Mouse (Mus musculus): ENCODE results near the gene Gm49711.
"Not testable (repeated sequence)": the region's sequence is repeated elsewhere in the genome, so short reads cannot be mapped to it uniquely, and the experiment has no call there.

The Gm49711 gene

DNA sequence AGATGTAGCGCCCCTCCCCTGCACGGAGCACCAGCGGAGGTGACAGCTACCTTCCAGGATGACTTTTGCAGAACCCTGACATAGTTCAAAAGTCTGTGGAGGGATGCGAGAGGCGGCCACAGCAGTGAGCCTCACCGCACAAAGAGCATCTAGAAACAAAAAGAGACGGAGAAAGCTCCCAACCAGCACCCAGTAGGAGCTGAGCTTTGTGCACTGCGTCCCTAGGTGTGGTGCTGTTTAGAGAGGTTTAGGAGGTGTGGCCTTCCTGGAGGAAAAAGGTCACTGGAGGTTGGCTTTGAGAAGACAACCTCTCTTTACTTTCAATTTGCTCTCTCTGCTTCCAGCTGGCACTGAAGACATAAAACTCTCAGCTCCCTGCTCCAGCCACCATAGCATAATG lies 121.2 kb downstream of the Gm49711 start:
- DNase-seq (ENCODE audit: low read depth), result no peak

DNA sequence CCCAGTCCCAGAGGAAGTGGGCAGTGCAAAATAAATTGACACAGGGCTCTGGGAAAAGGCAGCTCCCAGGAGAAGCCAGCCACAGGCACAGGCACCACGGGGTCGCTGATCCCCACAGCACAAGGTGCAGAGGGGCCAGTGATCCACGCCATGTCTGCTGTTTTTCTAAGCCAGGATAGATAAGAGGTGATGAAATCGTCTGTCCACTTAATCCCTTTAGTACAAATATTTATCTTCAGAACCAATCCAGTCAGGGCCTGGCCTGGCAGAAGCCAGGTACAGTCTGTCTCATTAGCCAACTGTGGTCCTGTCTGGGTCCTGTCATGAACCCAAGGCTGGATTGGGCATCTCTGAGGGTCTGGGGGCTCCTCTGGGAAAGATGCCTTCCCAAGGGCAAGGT lies 125.4 kb downstream of the Gm49711 start:
- DNase-seq (ENCODE audit: low read depth), result no peak

DNA sequence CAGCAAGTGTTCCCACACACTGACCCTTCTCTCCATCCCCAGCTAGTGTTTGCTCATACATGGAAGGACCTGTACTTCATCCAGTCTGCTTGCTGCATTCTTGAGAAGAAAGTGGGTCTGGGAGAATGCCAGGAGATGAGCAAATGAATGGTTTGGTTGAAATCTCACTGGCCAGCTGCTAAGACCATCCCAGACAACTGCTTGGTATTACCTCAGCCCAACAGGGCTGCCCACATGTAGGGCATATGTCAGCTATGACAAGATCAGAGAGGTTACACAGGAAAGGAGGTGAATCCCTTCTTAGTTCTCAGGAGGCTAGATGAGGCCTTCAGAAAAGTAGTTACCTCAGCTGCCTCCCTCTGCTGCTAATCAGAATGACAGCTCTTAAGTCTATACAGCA lies 132.5 kb downstream of the Gm49711 start:
- no peak for DNase-seq (ENCODE audit: low read depth)

DNA sequence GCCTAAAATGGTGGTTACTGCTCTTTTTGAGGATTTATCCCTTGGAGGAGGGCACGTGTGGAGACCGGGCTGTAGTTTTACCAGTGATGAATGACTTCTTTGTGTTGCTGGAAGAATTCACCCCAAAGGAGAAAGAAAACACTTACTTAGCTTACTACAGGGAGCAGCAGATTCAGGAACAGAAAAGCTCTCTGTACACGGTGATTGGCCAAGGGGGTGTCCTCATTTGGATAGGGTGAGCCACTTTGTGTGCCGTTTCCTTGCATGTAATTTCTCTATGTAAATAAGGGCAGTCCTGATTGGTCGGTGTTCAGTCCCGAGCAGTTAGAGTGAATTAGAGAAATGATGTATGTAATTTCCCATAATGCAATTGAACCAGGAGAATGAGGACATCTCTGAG lies 137.0 kb downstream of the Gm49711 start:
- DNase-seq (ENCODE audit: low read depth), result no peak

DNA sequence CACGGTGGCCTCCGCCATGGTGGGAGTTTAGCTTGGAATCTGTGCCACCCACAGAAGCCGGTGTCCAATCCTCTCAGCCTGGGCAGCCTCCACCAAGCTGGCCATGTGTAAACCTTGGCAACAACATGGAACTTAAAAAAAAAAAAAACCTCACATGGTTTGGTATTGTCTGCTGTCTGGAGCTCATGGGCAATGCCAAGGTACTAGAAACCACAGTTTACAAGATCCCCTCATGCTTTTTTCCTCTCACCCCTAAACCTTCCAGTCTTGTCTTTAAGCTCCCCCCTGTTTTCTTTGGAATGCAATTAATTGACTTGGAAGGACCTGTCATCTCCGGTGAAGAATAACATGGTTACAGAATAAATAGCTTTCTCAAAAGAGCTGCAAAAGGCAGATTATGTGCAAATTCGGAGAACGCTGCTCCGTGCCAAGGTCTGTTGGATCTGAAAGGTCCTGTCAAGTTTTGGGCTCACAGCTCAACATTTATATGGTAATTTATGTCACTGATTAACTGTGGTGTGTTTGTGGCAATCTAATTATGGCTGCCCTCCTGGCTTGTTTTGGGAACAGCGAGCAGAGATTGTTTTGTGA lies 138.7 kb downstream of the Gm49711 start:
- DNase-seq (ENCODE audit: low read depth), result peak; percentile 47

DNA sequence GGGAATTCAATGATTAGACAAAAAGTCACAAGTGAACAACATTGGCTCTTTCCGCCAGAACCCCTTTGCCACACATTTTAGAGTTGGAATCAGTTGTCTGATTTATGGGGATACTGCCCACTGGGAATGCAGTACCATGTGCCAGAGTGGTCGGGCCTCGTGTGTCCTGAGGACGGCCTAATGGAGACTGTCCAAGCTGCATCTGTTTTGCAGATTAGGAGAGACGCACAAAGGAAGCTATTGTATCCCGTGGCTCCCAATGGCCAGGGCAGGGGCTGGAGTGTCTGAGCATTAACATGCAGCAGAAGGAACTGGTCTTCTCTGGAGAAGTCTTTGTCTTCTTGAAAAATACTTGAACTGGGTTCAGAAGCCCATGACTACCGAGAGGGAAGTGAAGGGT lies 142.5 kb downstream of the Gm49711 start:
- DNase-seq (ENCODE audit: low read depth), result peak; percentile 57

DNA sequence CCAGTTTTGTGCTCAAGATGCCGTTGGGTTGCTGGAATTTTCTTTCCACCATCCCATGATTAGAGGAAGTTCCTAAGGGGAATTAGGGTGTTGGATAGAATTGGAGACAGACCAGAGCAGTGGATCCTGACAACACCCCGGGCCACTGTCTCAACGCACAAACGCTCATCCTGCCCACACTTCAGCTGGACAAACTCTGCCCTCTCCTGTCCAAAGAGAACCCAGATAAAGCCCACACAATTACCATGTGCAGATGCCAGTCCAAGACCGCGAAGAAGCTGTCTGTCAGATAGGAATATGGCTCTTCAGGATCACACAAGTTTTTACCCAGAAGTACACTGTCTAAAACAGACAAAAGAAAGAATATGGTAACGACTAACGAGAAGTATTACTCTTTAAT lies 145.5 kb downstream of the Gm49711 start:
- peak; percentile 11 for DNase-seq (ENCODE audit: low read depth)

DNA sequence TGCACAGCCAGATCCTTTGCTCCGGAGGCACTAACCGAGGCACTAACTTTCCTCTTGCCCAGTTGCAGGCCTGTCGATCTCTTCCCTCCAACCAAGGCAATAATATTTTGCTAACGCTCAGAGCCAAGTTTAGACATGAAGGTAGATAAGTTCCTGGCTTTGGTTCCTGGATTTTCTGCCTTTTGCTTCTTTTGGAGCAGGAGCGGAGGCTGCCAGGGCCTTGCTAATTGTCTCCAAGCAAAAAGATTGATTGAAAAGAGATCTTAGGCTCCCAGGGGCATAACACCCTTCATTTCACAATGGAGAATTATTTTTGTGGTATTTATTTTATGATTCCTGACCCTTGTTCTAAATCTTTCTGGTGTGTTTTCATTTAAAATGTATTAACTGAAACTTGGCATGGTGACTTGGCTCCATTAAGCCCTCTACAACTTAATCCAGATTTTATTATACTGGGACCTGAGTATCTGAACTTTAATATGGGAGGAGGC lies 151.2 kb downstream of the Gm49711 start:
- peak; percentile 63 for DNase-seq (ENCODE audit: low read depth)

DNA sequence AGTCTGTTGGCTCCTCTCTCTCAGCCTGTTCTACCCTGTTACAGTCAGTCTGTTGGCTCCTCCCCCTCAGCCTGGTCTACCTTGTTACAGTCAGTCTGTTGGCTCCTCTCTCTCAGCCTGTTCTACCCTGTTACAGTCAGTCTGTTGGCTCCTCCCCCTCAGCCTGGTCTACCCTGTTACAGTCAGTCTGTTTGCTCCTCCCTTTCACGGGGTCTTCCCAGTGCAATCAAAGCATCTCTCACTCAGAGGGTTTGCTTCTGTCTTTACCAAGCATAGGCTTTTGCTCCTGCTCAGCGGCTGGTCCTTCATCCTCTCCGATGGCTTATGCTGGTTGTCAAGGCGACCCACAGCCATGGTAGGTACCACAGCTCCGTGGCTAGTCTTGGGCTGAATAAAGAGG lies 152.2 kb downstream of the Gm49711 start:
- DNase-seq (ENCODE audit: low read depth), result not testable (repeated sequence)

DNA sequence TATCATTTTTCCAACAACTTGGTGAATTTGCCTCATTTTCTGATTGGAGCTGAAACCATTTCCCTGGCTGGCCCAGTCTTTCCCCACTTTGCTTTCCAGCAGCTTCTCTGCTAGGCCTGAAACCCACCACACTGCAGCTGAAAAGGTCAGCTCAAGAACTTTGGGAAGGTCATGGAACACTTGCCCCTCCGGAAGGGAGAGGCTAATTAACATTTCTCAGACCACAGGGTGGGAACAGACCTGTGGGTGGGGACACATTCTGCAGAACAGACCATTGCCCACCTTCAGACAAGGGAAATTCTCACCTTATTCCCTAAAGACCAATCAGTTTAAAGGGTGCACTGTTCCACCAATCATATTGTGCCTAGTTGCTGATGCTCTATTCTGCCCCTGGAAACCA lies 155.8 kb downstream of the Gm49711 start:
- not testable (repeated sequence) for DNase-seq (ENCODE audit: low read depth)

DNA sequence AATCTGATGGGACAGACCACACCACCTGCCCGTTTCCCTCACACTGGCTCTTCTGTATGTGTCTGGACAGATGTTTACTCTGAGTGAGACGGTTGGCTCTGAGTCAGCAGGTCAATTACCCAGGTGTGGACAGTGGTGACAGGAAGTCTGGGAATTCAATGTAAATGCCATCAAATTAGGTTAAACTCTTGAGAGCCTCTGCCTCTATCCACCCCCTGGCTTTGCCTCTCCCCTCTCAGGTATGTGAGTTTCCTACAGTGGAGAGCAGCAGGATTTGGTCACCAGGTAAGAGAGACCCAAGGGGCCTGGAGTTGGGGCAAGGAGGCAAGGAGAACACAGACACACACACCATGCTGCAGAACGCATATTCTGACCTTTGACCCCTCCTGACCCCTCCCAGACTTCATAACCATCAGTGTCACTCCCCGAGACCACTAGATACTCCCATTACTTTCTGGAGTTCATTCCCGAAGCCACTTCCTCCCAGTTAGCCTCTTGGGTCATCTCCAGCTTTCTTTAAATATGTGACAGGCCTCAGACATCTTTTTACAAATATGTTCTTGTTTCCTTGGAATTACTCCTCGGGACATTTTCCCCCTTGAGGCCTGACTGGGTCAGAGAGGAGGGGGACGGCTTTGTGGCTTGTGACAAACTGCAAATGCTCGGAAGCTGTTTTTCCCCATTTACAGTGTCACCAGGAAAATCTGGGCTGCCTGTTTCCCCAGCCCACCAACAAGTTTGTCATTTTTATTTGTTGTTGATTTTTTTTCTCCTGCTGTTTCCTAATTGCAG lies 157.7 kb downstream of the Gm49711 start:
- no peak for DNase-seq (ENCODE audit: low read depth)

DNA sequence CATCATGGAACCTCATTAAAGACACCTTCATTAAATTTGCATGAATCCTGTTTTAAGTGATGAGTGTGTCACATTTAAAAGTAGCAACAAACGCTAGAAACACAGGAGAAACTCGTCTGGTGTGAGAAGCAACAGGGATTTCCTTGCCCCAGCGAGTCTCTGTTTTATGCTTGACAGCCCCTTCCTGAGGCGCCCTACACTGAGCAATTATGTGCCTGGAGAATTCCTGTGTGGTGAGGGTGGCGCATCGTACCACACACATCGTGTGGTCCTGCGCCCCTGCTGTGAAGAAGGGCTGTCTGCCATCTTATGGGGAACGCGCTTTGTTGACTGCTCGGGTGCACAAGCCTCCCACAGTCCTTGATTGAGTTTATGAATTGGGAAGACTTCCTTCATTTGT lies 162.6 kb downstream of the Gm49711 start:
- no peak for DNase-seq (ENCODE audit: low read depth)

DNA sequence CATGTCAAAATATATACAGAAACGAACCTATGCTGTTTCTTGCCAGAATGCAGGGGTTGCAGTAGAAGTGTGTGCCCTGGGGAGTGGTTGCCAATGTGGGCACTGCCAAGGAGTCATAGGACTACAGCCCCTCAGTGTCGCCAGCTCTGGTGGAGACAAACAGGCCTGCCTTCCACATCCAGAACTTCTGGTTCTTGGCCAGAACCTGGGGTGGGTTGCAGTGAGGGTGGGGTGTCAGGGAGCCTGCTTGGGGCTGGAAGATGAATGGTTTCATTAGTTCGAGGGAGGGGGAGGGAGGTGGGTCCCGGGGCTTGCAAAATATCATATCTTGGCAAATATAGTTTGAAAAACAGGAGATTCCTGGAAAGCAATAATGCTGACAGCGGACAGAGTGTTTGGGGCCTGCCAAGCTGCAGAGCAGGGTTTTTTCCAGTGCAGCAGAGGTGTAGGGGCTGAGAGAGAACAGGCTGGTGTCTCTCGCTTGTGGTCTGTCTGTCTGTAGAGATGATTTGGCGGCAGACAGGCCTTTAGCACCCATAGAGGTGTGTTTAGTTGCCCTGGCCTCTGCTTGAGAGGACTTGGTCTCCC lies 170.3 kb downstream of the Gm49711 start:
- DNase-seq (ENCODE audit: low read depth), result peak; percentile 42

DNA sequence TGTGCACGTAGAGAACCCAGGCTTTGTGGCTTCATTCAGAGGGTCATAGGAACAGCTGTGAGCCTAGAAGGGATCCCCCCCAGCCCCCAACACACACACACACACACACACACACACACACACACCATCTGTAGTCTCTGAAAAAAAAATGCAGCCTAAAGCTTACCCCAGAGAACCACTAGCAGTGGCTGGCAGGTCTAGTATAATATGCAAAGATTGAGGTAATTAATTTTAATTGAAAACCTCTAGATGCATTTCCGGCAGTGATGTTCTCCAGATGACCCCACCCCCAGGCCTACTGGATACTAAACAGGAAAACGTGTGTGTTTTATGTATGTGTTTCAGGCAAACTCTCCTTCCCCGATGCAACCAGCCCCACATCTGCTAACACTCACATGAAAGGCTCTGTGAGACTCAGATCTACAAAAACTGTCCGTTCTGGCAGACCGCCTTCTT lies 172.4 kb downstream of the Gm49711 start:
- DNase-seq (ENCODE audit: low read depth), result no peak

DNA sequence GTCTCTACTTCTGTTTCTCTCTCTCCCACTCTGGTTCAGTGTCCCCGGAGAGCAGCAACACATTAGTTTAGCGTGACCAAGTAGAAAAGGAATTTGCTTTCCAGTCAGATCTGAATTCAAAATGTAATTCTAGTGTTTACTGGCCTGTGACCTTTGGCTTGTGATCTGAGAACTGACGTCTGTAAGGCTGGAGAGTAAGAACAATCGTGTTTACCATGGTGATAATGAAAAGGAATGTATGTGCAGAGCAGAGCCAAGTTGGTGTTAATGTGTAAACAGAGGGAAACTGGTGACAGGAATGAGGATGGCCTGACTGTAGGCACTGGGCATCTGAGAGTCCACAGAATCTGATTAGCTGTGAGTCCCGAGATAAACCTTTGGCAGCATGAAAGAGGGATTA lies 176.4 kb downstream of the Gm49711 start:
- DNase-seq (ENCODE audit: low read depth), result peak; percentile 47

DNA sequence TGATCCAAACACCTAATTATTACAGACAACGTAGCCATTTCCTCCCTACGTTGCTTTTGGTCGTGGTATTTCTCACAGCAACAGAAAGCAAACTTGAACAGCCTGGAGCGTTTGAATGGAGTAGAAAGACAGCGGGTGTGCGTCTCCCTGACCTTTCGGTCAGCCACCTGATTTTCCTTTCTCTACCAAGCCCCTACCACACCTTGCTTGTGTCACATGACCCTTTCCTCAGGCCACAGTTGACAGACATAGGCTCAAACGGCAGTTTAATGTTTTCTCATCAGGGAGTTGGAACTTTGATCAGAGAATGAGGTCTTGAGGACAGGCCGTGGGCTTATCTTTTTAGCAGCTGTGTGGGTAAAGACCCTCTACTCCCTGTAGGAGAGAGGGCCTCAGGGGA lies 177.1 kb downstream of the Gm49711 start:
- no peak for DNase-seq (ENCODE audit: low read depth)
